Mouse (Mus musculus) stomach, postnatal 0 days (tissue): ENCODE data around the gene Hmgcs2. TPM values are rescaled to one million over a fixed set of nuclear protein-coding genes. Genes with fewer than 3 reads are reported as not detected.
A peak's percentile ranks its signal among the peaks of the same experiment; 100 is the strongest.

Source experiments
- ATAC-seq: fragments of 200-750 bp; cut with Nextera tagmentation; 2 replicates; pipeline ENCODE4 v1.8.0; 2017; ENCODE audit not compliant: low FRiP score, low TSS enrichment
- DNase-seq: peaks from one replicate; pipeline ENCODE4 v3.0.0-alpha.2; 2016; ENCODE audit warnings: low spot score
- H3K27ac ChIP-seq: fragments of 300-500 bp; sonication (generic); replicated peaks from 2 replicates; pipeline ENCODE4 v1.5.1; 2014; ENCODE audit warnings: mild to moderate bottlenecking, control low read depth
- H3K27me3 ChIP-seq: fragments of 300-500 bp; sonication (generic); 2 replicates; pipeline ENCODE4 v1.6.1; 2014; ENCODE audit warnings: low read length; ENCODE audit not compliant: control insufficient read depth, insufficient read depth
- H3K36me3 ChIP-seq: fragments of 300-500 bp; sonication (generic); 2 replicates; pipeline ENCODE4 v1.6.1; 2014; ENCODE audit warnings: low read length, mixed read lengths; ENCODE audit not compliant: control insufficient read depth, insufficient read depth
- H3K4me1 ChIP-seq: fragments of 300-500 bp; sonication (generic); replicated peaks from 2 replicates; pipeline ENCODE4 v1.6.1; 2014; ENCODE audit warnings: antibody characterized with exemption; ENCODE audit not compliant: control insufficient read depth, insufficient read depth
- H3K4me2 ChIP-seq: fragments of 300-500 bp; sonication (generic); replicated peaks from 2 replicates; pipeline ENCODE4 v1.6.1; 2014; ENCODE audit warnings: low read depth, mild to moderate bottlenecking, control low read depth, moderate library complexity
- H3K4me3 ChIP-seq: fragments of 300-500 bp; sonication (generic); 2 replicates; pipeline ENCODE4 v1.5.1; 2014; ENCODE audit warnings: low read depth, low read length, control low read depth
- H3K9ac ChIP-seq: fragments of 300-500 bp; sonication (generic); 2 replicates; pipeline ENCODE4 v1.6.1; 2014; ENCODE audit warnings: mild to moderate bottlenecking, low read length, control low read depth, mixed read lengths
- H3K9me3 ChIP-seq: fragments of 300-500 bp; sonication (generic); 2 replicates; pipeline ENCODE4 v1.6.1; 2016; ENCODE audit warnings: low read length; ENCODE audit not compliant: control insufficient read depth
- CTCF ChIP-seq: IDR thresholded peaks from 2 replicates; pipeline ENCODE4 v1.5.1; 2016; ENCODE audit warnings: antibody characterized with exemption, low read depth, mild to moderate bottlenecking, moderate library complexity
- EP300 ChIP-seq: optimal IDR thresholded peaks from 2 replicates; pipeline ENCODE3; 2016; ENCODE audit warnings: antibody characterized with exemption
- WGBS: fragments of 180-500 bp; shearing (Covaris S2); extraction: QIAGEN DNeasy Blood & Tissue Kit; methylation state at CpG from one replicate; pipeline ENCODE4 v1.1.7; 2014; 5-methylcytosine and 5-hydroxymethylcytosine counted together
- polyA plus RNA-seq: library from polyadenylated mRNA; unstranded; fragments of >200 nt; fragmentation: Nextera tagmentation; extraction: Ambion mirVana; gene quantifications from 2 replicates; pipeline ENCODE4 v1.2.1, GENCODE M21; 2015

Hmgcs2 gene
- polyA plus RNA-seq, 1 experiment from 2014 or later = 337 TPM

GRCm38 (mm10) chr3:98343235-98343634 is 63.0 kb downstream of the Hmgcs2 start:
- TF ChIP-seq EP300 (no peak), CTCF (no peak)
- WGBS = 84% methylated on average over 3 of the region's 3 CpGs
- ATAC-seq (no peak), DNase-seq (no peak)
- H3K9me3 ChIP-seq = no peaks in the 10 kb centered on the region
- H3K4me2 ChIP-seq = no peak overlapping the region
- H3K4me1 ChIP-seq = no peaks in the 10 kb centered on the region; the same call in 1 of the 2 replicates
- no peaks in the 10 kb centered on the region for H3K36me3 ChIP-seq
- no peak overlapping the region for H3K9ac ChIP-seq
- H3K27me3 ChIP-seq = no peaks in the 10 kb centered on the region
- H3K4me3 ChIP-seq = no peak overlapping the region
- no peak overlapping the region for H3K27ac ChIP-seq

GRCm38 (mm10) chr3:98348106-98348505 is 67.9 kb downstream of the Hmgcs2 start:
- H3K36me3 ChIP-seq = no peaks in the 10 kb centered on the region
- DNase-seq (no peak), ATAC-seq (no peak)
- WGBS = 72% methylated on average over 6 of the region's 6 CpGs
- TF ChIP-seq EP300 = no peak
- no peak for TF ChIP-seq CTCF
- H3K4me2 ChIP-seq = no peak overlapping the region
- no peak overlapping the region for H3K4me3 ChIP-seq
- no peak overlapping the region for H3K27ac ChIP-seq
- no peaks in the 10 kb centered on the region for H3K27me3 ChIP-seq
- H3K4me1 ChIP-seq = no peaks in the 10 kb centered on the region
- no peak overlapping the region for H3K9ac ChIP-seq
- H3K9me3 ChIP-seq = no peaks in the 10 kb centered on the region

DNA sequence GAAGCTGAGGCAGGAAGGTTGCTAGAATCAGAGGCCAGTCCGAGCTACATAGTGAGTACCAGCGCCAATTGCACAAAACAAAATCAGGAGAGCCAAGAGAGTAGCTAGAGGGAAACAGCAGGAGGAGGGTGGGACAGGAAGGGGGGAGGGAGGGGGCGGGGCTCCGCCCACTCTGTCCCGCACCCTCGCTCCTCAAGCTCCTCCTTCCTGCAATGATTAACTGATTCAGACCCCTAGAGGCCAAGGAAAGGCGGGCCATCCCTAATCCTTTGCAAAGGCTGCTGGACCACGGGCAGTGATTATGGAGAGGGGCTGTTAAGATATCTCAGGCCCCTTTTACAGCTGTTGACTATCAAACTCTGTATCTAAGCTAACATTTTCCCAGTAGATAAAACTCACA is 68.5 kb downstream of the Hmgcs2 start:
- H3K27me3 ChIP-seq = no peaks in the 10 kb centered on the region
- H3K4me3 ChIP-seq = no peak overlapping the region
- TF ChIP-seq CTCF (no peak), EP300 (no peak)
- no peaks in the 10 kb centered on the region for H3K36me3 ChIP-seq
- 0 out of 2 replicates have a peak, but pooled peaks have one; percentile 49 for ATAC-seq
- peak; percentile 22 for DNase-seq
- no peak overlapping the region for H3K4me2 ChIP-seq
- WGBS = 21% methylated on average over 8 of the region's 8 CpGs
- no peaks in the 10 kb centered on the region for H3K4me1 ChIP-seq
- no peak overlapping the region for H3K9ac ChIP-seq
- H3K27ac ChIP-seq = no peak overlapping the region
- no peaks in the 10 kb centered on the region for H3K9me3 ChIP-seq

DNA sequence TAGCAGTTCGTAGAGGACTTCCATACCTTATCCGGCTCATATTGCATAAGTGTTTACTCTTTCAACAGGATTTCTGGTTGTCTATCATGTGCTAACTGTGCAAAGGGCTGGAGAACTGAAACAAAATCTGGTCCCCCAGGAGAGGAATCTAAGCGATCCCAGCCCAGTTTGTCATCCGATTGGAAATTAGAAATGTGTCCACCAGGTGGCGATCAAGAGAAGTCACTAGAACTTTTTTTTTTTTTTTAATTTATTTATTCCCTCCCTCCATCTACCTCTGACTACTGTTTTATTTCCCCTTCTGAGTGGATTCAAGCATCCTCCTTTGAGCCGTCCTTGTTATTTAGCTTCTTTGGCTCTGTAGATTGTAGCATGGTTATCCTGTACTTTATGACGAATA is 73.7 kb downstream of the Hmgcs2 start:
- no peaks in the 10 kb centered on the region for H3K9me3 ChIP-seq
- H3K27me3 ChIP-seq = no peaks in the 10 kb centered on the region
- 26% methylated on average over 7 of the region's 7 CpGs for WGBS
- no peaks in the 10 kb centered on the region for H3K4me1 ChIP-seq
- no peak overlapping the region for H3K27ac ChIP-seq
- DNase-seq (peak; percentile 58), ATAC-seq (no peak)
- no peak overlapping the region for H3K4me3 ChIP-seq
- TF ChIP-seq EP300 (no peak), CTCF (peak; percentile 72)
- H3K4me2 ChIP-seq = no peak overlapping the region
- no peaks in the 10 kb centered on the region for H3K36me3 ChIP-seq
- H3K9ac ChIP-seq = no peak overlapping the region

DNA sequence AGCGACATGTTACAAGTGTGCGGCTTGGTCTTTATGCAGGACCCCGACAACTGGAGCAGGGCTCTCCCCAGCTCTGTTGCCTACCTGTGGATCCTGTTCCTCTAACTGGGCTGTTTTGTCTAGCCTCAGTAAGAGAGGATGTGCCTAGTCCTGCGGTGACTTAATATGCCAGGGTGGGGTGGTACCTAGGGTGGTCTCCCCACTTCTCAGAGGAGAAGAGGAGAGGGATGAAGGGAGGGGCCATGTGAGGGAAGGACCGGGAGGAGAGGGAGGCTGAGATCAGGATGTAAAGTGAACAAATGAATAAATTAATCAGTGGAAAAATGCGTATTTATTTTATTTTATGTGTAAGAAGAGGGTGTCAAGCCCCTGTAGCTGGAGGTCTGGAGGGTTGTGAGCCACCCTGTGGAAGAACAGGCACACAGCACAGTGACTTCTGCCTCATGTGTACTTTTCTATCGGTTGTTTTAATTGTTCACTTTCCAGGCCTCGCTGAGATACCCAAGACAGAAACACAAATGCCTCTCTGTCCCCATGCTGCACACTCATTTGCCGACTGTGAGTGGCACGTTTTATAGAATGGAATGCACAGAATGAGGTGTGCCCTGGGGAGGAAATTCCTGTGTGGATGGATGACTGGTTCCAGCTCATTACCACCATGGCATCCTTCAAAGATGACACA is 75.2 kb downstream of the Hmgcs2 start:
- Histone ChIP-seq H3K36me3 (no peaks in the 10 kb centered on the region), H3K4me3 (no peak overlapping the region), H3K4me1 (no peaks in the 10 kb centered on the region), H3K9me3 (no peaks in the 10 kb centered on the region), H3K4me2 (no peak overlapping the region), H3K9ac (no peak overlapping the region), H3K27me3 (no peaks in the 10 kb centered on the region), H3K27ac (no peak overlapping the region)
- DNase-seq (no peak), ATAC-seq (peak; percentile 49; the same call in 1 of the 2 replicates)
- 58% methylated on average over 10 of the region's 10 CpGs for WGBS
- no peak for TF ChIP-seq EP300
- peak; percentile 41 for TF ChIP-seq CTCF

- no peaks in the 10 kb centered on the region for H3K9me3 ChIP-seq
- no peak overlapping the region for H3K4me3 ChIP-seq
- no peak overlapping the region for H3K27ac ChIP-seq
- no peaks in the 10 kb centered on the region for H3K4me1 ChIP-seq
- TF ChIP-seq EP300 (no peak), CTCF (no peak)
- H3K9ac ChIP-seq = no peak overlapping the region
- DNase-seq = no peak
- no peak overlapping the region for H3K4me2 ChIP-seq
- H3K27me3 ChIP-seq = no peaks in the 10 kb centered on the region
- no peak for ATAC-seq
- H3K36me3 ChIP-seq = no peaks in the 10 kb centered on the region
- 51% methylated on average over 6 of the region's 6 CpGs for WGBS
Measured at GRCm38 (mm10) chr3:98356026-98356365, 75.8 kb downstream of the Hmgcs2 start.
